Mouse (Mus musculus) spleen, adult 18-20 months (tissue): ENCODE measurements around the gene Gm20431.

Experiments
- DNase-seq, 2 experiments: peaks; one replicate each; pipeline ENCODE4 v3.0.0; 2022; ENCODE audit warnings: mixed read lengths in 2 of 2

Gm20431 gene

DNA sequence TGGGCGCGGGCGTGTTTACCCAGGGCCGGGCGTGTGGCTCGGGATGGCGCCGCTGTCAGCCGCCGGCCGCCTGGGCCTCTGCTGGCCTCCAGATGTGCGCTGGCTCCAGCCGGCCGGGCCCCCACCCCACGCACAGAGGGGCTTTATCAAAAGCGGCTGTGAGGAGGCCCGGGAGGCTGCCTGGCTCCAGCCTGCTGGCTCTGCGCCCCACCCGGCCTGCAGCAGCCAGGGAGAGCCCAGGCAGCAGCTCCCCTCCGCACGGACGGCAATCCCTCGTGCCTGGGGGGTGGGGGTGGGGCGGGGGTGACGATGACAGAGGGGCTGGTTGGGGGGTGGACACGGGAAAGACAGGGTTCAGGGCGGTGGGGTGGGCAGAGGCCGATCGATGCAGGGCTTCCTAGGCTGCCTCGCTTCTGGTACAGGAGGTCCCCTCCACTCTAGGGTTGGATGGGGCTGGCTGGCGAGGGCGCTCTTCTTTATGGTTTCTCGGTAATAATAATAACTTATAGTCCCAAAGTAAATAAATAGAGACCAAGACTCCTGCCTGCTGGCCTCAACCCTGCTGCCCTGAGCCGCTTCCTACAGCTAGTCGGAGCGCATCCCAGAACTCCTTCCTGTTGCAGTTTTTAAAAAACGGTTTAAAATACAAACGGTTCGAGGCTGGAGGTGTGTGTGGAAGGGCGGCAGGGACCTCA is 63.7 kb downstream of the Gm20431 start:
- no peak for DNase-seq

DNA sequence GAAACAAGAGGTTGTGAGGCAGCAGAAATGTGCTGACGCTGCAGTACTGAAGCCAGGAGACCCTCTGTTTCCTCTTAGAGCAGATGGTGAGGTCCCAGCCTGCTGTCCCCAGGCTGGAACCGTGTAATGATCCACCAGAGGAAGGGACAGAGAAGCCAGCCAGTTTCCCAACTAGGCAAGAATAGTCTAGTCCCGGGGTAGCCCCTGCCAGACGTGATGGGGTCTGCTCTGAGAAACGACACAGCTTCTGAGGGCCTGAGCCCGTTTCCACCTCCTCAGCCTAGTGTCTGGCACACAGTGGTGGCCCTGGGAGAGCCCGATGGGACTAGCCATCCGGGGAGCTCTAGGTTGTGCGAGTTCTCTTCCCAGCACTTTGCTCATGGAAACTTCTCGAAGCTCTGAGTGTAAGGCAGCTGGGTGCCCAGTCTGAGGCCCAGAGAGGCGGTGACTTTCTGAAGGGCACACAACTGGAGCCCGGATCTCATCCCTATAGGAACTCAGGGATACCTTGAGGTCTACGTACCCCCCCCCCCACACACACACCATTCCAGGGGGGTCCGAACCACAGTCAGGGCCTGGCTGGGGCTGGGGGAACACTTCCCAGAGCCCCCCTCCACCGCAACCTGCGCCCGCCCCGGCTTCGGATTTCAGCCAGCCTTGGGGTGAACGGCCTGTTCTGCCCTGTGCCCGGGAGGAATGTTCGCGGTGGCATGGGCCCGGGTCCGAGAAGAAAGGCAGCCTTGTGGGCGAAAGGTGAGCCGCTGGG is 64.4 kb downstream of the Gm20431 start:
- DNase-seq, result no peak

DNA sequence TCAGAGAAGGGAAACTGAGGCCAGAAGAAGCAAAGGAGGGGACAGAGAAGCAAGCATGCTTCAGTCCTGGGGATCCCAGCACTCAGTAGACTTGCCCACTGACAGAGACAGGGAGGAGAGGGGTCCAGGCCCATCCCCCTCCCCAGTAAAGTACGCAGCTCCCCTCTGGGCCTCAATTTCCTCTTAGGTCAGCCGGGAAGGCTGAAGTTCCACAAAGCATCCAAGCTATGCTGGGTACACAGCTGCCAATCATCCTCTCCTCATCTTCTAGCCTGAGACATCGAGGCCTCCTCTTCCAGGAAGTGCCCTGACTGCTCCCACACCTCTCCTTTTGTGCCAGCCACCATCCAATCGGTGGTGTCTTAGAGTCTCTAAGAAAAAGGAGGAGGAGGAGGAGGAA is 65.0 kb downstream of the Gm20431 start:
- no peak for DNase-seq

DNA sequence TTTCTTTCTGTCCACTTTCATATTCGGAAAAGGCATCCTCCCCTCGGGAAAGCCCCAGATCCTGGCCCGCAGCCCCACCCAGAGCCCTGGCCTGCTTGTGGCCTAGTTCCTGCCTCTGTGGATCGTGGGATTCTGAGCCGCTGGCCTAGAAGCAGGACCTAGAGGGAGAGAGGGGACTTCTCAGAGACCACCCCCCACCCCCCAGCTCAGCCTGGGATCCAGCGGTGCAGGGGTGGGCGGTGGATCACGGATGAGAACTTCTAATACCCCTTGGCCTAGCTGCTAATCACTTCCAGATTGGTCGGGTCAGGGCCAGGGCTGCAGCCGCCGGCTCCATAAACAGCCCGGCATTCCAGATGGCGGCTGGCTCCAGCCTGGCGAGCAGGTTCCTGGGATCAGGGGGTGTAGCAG is 65.5 kb downstream of the Gm20431 start:
- DNase-seq, result no peak

DNA sequence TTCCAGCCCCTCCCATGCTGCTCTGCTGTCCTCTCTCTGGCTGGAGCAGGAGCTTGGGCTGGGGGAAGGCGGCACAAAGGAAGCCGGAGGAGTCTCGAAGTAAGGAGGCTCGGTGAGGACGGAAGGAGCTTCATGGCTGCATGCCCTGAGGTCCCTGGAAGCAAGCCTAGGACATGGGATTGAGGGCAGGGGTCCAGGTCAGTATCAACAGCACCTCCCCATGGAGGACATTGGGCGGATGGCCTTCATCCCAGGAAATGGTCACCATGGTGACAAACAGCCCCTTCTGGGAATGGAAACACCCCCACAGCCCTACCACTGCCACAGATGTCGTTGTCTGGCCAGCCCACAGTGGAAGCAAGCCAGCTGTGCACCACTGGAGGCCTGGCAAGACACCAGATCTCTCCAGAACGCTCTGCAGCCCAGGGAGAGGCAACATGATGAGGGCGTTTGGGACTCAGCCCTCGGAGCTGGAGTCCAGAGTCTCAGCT is 66.8 kb downstream of the Gm20431 start:
- peak; percentile 24 to 42 for DNase-seq

DNA sequence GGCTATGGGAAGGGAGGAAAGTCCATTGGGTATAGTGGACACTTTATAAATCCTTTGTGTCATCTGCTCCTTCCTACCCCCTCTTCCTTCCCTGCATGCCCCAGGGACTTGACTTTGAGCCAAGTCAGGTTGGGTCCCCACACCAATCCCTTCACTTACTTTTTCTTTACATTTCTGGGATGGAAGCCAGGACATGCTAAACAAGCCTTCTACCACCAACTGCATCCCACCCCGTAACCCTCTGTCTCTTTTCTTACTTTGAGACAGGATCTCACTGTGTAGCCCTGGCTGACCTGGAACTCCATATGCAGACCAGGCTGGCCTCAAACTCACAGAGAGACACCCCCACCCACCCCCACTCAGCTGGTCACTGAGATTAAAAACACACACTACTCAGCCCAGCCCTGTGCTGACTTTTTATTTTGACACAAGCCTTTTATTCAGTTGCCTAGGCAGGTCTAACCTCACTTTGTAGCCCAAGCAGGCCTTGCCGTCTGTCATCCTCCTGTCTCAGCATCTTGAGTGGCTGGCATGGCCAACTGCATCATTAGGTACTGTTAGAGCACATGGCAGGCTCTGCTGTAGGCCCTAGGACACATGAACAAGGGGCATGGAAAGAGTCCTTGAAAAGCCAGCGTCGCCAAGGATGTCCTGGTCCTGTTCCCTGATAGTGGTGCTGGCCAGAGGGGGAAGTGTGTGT is 67.6 kb downstream of the Gm20431 start:
- DNase-seq, result no peak

DNA sequence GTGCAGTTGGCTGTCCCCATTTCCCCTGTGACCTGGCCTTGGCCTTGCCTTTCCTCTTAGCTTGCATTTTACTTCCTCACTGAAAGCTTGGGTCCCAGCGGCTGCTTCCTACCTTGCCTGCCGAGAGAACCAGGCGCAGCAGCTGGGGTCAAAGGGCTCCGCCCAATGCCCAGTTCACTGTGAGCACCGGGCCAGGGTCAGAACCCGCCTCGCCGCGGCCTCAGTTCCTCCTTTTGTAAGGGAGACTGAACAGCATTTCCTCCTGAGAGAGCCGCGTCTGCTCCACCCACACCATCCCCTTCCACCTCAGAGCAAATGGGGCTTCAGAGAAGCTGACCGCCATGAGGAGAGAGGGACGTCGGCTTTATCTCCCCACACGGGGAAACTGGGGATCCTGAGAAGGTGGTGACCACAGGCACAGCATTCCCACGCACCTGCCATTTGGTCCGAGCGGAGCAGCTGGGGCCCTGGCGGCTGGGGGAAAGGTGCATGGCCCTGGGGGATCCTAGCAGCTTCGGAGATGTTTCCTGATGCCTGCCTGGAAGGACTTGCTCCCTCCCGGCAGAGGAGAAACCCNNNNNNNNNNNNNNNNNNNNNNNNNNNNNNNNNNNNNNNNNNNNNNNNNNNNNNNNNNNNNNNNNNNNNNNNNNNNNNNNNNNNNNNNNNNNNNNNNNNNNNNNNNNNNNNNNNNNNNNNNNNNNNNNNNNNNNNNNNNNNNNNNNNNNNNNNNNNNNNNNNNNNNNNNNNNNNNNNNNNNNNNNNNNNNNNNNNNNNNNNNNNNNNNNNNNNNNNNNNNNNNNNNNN is 72.3 kb downstream of the Gm20431 start:
- DNase-seq, result peak; percentile 73

DNA sequence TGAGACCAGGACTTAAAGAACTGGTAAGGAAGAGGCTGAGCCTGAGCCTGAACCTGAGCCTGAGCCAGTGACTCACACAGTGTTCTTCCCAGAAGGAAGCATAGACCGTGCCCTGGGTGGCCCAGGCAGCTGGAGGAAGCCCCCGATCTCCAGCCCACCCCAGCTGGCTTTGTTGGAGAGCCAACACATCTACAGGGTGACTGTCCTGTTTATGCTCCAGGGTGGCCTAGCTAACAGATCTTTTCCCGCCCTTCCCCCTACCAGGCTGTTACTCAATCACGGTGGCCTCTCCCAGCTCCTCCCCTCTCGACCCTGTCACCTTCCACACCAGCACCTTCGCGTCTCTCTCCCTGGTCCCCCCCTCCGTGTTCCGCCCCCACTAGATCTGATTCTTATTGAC is 74.3 kb downstream of the Gm20431 start:
- DNase-seq, result no peak

DNA sequence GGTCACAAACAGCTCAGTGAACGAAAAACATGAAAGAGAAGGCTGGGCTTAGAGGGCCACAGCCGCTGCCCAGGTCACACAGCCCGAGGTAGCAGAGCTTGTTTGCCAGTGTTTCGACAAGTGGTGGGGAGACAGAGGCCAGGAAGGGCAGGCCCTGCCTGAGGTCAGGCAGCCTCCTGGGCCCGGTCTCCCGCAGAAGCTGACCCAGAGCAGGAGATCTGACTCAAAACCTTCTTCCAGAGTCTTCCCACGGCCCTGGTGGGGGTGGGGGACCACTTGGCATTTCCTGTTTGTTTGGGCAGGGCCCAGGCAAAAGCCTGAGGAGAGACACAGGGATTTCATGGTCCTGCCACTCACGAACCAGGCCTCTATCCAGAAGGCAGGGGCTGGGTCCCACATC is 75.3 kb downstream of the Gm20431 start:
- no peak for DNase-seq

DNA sequence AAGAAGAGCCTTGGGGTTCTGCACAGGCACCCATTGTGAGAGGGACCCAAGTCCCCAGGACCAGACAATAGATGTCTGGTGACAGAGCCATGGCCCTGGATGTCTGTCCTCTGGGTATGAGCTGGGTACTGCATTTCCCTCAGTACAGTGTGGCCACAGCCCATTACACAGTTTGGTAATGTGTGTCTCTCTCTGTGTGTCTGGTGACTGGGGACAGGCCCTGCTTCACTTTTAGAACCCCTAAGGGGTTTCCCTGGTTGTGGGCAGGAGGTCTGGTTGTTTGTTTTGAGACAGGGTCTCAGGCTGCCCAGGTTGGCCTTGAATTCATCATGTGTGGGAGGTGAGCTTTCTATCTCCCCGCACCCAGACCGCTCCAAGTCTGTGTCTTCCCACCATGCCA is 76.0 kb downstream of the Gm20431 start:
- no peak for DNase-seq

DNA sequence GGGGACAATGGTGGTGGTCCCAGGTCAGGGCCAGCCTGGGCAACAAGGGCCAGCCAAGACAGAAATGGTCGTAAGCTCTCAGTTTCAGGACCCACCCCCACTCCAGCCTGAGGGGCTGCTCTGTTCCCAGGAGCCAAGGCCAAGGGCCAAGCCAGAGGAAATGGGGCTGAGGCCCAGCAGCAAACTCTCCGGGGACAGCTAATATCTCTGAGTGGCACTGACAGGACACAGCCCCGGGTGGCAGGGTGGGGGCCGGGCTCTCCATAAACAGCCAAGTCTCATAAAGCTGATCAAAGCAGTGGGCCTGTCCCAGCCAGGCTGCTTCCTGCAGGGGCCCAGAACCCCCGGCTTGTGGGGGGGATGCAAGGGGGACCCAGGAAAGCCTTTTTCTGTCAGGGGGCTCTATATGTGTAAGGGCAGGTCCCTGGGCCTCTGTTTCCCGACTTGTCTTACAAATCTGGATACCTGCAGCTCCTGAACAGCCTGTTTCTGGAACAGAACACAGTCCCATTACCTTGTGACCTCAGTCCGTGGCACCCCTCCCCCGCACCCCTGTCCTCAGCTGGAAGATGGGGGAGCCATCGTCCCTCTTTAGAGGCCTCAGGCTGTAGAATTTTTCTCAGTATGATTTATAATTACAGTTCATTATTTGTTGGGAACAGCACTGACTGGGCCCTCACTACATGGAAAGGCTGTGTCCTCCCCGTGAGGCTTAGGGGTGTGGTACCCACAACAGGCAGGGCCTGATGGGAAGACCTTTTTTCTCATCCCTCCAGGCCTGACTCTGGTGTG is 77.9 kb downstream of the Gm20431 start:
- DNase-seq, result no peak

DNA sequence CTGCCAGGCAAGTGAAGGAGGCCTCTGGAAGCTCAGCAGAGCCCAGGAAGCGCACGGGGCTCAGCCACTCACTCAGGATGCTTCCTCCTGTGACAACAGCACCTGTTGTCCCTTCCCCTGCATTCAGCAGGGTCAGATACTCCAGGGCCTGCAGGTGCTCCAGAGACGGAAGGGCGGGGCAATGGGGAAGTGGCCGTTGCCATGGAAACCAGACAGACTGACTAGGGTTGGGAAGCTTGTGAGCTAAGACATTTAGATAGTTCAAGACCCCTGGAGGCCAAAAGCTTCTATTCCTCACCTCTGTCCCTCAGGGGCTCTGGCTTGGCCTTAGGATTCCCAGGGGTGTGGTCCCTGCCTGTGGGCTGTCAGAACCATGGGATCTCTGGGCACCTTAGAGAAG is 82.8 kb downstream of the Gm20431 start:
- no peak for DNase-seq

DNA sequence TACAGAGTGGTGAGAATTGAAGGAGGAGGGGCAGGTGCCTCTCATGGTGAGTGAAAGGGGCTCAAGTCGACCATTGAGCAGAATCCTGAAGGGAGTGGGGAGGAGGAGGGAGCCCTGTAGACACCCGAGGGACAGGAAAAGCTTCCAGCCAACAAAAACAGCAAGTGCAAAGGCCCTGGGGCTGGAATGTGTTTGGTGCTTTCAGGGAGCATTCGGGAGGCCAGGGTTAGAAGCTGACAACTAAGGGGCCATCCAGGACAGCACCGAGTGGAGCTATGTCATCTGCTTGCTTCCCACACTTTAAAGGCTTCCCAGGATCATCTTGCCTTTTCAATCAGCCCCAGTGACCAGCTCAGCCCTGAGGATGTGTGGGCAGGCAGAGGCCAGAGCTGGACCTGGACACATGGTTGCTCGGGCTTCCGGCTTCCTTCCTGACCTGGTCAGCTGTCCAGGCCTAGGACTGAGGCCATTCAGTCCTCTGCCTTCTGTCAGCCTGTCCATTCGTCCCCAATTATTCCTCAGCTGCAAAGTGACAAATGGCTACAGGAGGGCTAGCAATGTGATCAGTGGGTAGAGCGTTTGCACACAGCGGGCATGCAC is 84.0 kb downstream of the Gm20431 start:
- DNase-seq, result no peak

DNA sequence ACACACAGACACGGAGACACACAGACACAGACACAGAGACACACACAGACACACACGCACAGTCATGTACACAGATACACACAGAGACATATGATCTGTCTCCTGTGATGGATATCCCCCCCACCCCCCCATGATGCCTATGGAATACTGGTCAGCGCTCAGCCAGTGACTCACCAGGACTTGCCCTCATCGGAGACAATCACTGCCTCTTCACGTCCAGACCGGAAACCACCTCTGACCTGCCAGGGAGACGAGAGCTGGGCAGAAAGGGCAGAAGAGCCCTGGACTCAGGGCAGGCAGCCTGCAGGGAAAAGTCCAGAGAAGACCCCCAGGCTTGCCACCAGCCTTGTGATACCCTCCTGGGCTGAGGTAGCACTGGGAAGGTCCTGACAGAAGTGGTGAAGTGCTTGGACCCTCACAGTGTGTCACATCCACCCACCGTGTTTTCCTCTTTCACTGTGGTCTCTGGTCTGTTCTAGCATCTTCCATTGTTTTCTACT is 85.1 kb downstream of the Gm20431 start:
- no peak for DNase-seq

DNA sequence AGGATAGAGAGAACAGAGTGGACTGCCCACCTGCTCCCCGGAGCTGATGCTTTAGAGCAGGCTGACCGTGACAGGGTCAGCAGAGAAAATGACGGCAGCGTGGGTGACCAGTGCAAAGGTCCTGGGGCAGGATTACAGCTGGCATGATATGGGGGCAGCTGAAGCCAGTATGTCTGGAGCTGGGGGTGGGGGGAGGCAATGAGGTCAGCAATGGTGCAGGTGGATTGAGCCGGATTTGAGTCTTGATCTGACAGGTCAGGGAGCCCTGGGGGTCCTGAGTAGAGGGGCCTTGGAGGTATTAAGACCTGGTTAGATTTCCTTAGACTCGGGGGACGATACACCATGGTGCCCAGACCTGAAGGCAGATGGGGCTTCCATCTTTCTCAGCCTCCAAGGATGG is 85.7 kb downstream of the Gm20431 start:
- DNase-seq, result no peak

DNA sequence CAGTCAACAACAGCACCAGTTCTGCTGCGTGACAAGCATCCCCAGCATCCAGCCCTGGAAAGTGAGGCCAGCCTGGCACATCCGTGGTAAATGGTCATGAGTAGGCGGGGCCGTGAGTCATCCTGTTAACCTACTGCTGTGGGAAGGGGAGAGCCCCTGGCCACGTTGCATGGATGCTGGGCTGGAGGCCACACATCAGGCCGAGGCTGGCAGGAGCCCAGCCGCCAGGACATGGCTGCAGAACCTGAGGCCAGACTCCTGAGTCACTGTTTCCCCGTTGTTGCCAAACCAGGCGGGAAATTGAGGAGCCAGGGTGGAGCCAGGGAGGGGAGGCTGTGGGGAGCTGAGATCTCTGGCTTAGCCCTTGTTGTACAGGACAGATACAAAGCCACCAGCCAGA is 86.5 kb downstream of the Gm20431 start:
- no peak for DNase-seq

DNA sequence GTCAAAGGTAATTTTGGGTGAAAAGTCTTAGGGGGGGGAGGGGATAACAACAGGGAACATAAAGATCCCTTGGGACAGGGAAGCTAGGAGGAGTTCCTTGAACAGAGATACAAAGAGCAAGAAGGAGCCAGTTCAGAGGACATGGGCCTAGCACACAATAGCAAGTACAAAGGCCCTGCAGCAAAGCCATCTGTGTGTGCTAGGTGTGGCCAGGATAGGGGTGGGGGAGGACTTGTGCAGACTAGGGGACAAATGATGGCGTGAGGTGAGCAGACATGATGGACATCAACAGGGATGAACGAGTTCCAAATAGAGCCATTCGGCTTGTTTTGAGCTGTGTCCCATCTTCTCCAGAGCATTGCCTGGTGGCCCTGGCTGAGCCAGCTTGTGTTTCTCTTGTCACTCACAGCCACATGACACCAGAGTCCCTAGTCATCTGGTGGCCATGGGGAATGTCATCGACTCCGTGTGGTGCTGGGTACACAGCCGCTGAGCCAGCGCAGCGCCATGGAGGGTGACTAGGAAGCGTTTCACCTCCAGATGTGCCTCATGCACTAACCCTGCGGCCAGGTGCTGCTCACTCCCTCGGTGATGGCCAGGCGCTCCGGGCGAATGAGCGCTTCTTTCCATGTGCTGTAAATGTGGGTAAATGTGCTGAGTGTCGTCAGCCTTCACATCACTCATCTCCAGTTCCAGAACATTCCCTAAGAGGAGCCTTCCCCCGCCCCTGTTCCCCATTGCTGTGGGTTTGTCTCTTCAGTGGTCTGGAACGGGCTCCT is 89.7 kb downstream of the Gm20431 start:
- no peak for DNase-seq

DNA sequence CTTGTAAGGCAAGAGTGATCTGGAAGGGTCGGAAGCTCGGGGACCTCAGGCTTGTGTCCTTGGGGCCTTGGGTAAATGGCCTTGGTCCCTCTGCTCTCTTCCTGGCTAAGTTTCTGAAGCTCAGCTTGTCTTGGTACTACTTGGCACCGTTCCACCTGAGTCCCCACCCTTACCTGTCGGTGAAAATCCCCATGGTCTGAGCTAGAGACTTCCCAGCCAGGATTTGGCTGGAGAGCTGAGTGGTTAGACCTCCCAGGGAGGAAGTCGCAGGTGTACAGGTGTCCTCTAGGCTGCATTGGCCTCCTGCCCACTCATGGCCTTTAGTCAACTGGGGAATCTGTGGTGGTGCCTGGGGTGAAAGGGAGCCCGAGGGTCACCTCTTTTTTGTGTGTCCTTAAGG is 90.5 kb downstream of the Gm20431 start:
- no peak for DNase-seq

DNA sequence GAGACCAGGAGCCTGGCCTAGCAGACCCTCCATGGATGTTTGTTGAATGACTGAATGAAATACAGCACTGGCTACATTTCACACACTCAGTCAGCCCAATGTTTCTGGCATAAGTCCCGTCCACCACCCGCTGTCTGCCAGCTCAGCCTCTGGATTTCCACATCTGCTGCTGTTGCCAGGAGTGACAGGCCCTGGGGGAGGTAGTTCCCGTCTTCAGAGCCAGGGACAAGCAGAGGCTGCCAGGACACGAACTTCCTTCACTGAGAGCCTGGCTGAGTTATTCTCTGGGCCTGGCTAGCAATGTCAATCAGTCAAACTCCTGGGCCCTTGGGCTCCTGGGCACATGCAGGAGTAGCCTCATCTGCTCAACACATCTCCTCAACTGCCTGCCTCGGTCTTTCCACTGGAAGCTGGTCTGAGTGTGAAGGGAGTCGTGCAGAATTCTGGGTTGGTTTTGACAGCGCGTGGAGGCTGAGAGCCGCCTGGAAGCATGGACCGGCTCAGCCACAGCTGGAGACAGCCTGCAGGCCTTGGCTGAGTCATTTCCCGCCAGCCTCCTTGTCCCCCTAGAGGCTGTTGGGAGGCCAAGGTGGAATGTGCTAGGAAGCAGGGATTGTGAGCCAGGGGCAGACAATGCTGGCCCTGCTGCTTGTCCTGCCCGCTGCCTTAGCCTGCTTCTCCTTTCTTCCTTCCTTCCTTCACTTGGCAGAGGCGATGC is 91.2 kb downstream of the Gm20431 start:
- DNase-seq, result peak in 1 of 2 experiments; percentile 30

DNA sequence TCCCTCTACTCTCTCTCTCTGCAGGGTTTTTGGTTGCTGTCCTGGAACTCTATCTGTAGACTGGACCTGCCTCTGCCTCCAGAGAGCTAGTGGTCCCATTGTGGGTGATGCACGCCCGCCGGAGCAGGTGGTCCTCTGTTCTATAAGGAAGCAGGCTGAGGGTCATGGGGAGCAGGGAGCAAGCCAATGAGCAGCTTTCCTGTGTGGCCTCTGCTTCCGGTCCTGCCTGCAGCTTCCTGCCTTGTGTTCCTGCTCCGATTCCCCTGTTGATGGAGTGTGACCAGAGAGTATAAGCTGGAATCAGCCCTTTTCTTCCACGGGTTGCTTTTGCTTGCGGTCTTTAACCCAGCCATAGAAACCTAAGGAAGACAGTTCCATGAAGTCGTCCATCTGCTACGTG is 93.2 kb downstream of the Gm20431 start:
- DNase-seq, result no peak
